Mouse (Mus musculus): Measurements from ENCODE around the gene Naip5. TPM values are rescaled to one million over a fixed set of nuclear protein-coding genes. Genes with fewer than 3 reads are reported as not detected.

Naip5 gene
- 0.14 and 0.19 TPM in 2 replicates for polyA plus RNA-seq (2015; fragmentation: Nextera tagmentation; extraction: Ambion mirVana)

DNA sequence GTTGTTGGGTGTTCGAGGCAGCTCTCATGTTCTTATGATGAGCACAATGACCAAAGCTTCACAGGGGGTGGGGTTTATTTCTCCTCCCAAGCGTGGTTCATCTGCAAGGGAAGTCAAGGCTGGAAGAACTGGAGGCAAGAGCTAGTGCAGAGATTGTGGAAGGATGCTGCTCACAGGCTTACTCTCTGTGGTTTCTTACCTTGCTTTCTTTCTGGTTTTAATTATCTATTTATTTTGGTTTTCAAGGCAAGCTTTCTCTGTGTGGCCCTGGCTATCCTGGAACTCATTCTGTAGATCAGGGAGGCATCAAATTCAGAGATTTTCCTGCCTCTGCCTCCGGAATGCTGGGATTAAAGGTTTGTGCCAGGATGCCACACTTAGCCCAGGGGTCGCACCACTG, at the start of gene Naip5:
Gene Naip5, minus strand, starts transcription at position 101 of the 400 bp plus-strand sequence.

DNA sequence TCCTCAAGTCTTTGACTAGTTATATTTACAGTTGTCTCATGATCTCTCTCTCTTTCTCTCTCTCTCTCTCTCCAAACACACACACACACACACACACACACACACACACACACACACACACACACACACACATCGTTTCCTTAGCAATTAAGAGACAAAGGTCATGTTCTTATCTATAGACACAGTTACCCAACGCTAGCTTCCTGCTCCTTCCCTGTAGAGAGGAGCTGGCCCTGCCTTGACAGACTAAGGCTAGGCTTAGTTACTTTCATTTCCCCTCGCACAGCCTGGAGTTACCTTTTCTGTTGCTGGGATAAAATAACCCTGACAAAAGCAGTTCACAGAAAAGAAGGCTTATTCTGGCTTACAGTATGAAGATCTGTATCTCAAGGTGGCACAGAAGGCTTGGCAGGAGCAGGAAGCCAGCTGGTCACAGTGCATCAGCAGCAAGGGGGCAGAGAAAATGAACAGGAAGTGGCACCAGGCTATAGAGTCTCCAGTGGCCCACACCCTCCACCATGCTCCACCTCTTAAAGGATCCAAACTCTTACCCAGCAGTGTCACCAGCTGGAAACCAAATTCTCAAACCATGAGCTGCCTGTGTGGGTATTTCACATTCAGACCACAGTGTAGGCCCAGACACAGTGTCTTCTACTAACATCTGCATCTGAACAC, 44.3 kb downstream of the Naip5 start, which contains the start of gene Naip2:
Gene Naip2, minus strand, starts transcription at position 434 of the 675 bp plus-strand sequence.

Other genes starting within 250 kb of the Naip5 start
- 26.7 and 45.8 TPM in 2 replicates for gene Mccc2, start 230.7 kb downstream of the Naip5 start, polyA plus RNA-seq (2015; fragmentation: Nextera tagmentation; extraction: Ambion mirVana)
- gene Bdp1, start 142.3 kb downstream of the Naip5 start, polyA plus RNA-seq (2015; fragmentation: Nextera tagmentation; extraction: Ambion mirVana), result 10.2 and 12.3 TPM in 2 replicates
- 76.7 and 98.1 TPM in 2 replicates for gene Serf1, start 138.3 kb downstream of the Naip5 start, polyA plus RNA-seq (2015; fragmentation: Nextera tagmentation; extraction: Ambion mirVana)
- gene Smn1, start 121.5 kb downstream of the Naip5 start, polyA plus RNA-seq (2015; fragmentation: Nextera tagmentation; extraction: Ambion mirVana), result 17.1 and 23.6 TPM in 2 replicates
- gene Naip2, start 44.2 kb downstream of the Naip5 start, polyA plus RNA-seq (2015; fragmentation: Nextera tagmentation; extraction: Ambion mirVana), result 0.08 and 0.21 TPM in 2 replicates
- 0.04 and 0.10 TPM in 2 replicates for gene Naip6, start 71.4 kb upstream of the Naip5 start, polyA plus RNA-seq (2015; fragmentation: Nextera tagmentation; extraction: Ambion mirVana)
- gene Naip1, start 206.5 kb upstream of the Naip5 start, polyA plus RNA-seq (2015; fragmentation: Nextera tagmentation; extraction: Ambion mirVana), result not detected in 2 replicates
- 30.5 and 35.4 TPM in 2 replicates for gene Gtf2h2, start 246.3 kb upstream of the Naip5 start, polyA plus RNA-seq (2015; fragmentation: Nextera tagmentation; extraction: Ambion mirVana)

All from skeletal muscle tissue, postnatal 0 days (tissue).